Mouse (Mus musculus) testis, adult 2 months (tissue): ENCODE measurements around the gene Hyou1. TPM values are rescaled to one million over a fixed set of nuclear protein-coding genes. Genes with fewer than 3 reads are reported as not detected.

Experiments used
- H3K27ac ChIP-seq: fragments of 200-500 bp; 2 replicates; pipeline ENCODE4 v1.5.1; 2012; ENCODE audit warnings: low read depth, low read length; ENCODE audit not compliant: control insufficient read depth, insufficient read depth
- H3K27me3 ChIP-seq: fragments of 200-500 bp; 2 replicates; pipeline ENCODE4 v1.6.1; 2012; ENCODE audit warnings: mild to moderate bottlenecking, low read length, moderate library complexity; ENCODE audit not compliant: control insufficient read depth, insufficient read depth
- H3K36me3 ChIP-seq: fragments of 200-500 bp; 2 replicates; pipeline ENCODE4 v1.6.1; 2012; ENCODE audit warnings: mild to moderate bottlenecking, low read length; ENCODE audit not compliant: control insufficient read depth, insufficient read depth
- H3K4me1 ChIP-seq: fragments of 200-500 bp; 2 replicates; pipeline ENCODE4 v1.6.1; 2012; ENCODE audit warnings: low read length; ENCODE audit not compliant: control insufficient read depth, insufficient read depth
- H3K4me3 ChIP-seq: fragments of 200-500 bp; 2 replicates; pipeline ENCODE4 v1.5.1; 2012; ENCODE audit warnings: low read depth, mild to moderate bottlenecking, low read length, moderate library complexity, mixed read lengths; ENCODE audit not compliant: control insufficient read depth
- CTCF ChIP-seq: fragments of 200-500 bp; IDR thresholded peaks from 2 replicates; pipeline ENCODE4 v1.5.1; 2012; ENCODE audit warnings: low read depth, mild to moderate bottlenecking, inconsistent platforms, low read length, moderate library complexity; ENCODE audit not compliant: control insufficient read depth, insufficient read depth, insufficient replicate concordance
- POLR2A ChIP-seq: fragments of 200-500 bp; IDR thresholded peaks from 2 replicates; pipeline ENCODE4 v1.6.1; 2012; ENCODE audit warnings: low read depth, mild to moderate bottlenecking, inconsistent platforms, low read length, moderate library complexity; ENCODE audit not compliant: control insufficient read depth
- polyA plus RNA-seq: library from polyadenylated mRNA; depleted of rRNA; stranded (reverse); fragments of >200 nt; gene quantifications from 2 replicates; pipeline ENCODE4 v1.2.3, GENCODE M21; 2012

The Hyou1 gene
- polyA plus RNA-seq, 1 experiment, result 99.9 TPM

DNA sequence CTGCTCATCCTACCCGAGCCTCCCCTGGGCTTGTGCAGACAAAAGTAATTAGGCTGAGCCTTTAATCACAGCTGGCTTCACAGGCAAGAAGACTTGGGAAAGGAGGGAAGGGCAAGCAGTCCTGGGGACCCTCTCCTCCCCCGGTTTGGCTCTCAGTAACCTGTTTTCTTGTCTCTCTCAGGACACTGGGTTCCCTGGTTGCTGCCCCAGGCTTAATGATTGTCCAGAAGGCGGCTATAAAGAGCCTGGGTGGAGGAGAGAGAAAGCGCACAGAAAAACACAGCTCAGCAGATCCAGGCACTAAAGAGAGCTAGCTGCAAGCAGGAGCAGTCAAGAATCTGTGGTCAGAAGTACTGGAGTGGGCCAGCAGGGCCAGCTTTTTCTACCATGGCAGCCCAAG is 18.8 kb downstream of the Hyou1 start:
- H3K27ac ChIP-seq, result peak overlapping the region; percentile 51; the same call in 1 of the 2 replicates
- H3K27me3 ChIP-seq, result no peaks in the 10 kb centered on the region
- H3K36me3 ChIP-seq, result peaks cover 3% of the 10 kb centered on the region
- peak overlapping the region; percentile 56 for H3K4me3 ChIP-seq
- TF ChIP-seq CTCF (no peak), POLR2A (no peak)
- peaks cover 3% of the 10 kb centered on the region; the same call in 1 of the 2 replicates for H3K4me1 ChIP-seq

DNA sequence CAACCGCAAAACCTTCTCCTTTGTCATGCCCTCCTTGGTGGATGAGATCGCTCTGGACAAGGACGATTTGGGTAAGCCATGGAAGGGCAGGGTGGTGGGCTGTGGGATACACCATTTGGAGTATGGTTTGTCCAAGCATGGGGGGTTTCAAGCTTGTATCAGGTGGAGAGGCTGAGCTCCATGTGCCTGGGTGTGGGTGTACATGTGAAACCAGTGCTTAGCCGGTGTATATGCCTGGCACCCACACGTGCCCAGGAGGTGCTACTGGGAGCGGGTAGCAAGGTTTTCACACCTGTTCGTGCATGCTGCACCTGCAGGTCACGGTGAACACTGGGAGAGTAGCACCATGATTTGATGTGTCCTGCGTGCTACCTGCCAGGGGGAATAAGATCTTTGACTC is 19.3 kb downstream of the Hyou1 start:
- Histone ChIP-seq H3K4me1 (peaks cover 3% of the 10 kb centered on the region; the same call in 1 of the 2 replicates), H3K27ac (peak overlapping the region; percentile 51; the same call in 1 of the 2 replicates), H3K4me3 (peak overlapping the region; percentile 56), H3K36me3 (peaks cover 3% of the 10 kb centered on the region), H3K27me3 (no peaks in the 10 kb centered on the region)
- TF ChIP-seq POLR2A (no peak), CTCF (no peak)

- Histone ChIP-seq H3K27ac (no peak overlapping the region), H3K4me1 (peaks cover 3% of the 10 kb centered on the region; the same call in 1 of the 2 replicates), H3K4me3 (peak overlapping the region; percentile 26), H3K36me3 (peaks cover 3% of the 10 kb centered on the region), H3K27me3 (no peaks in the 10 kb centered on the region)
- TF ChIP-seq CTCF (no peak), POLR2A (no peak)
Observed at GRCm38 (mm10) chr9:44399114-44399794, 20.0 kb downstream of the Hyou1 start.

GRCm38 (mm10) chr9:44399795-44400114 is 20.5 kb downstream of the Hyou1 start:
- H3K4me3 ChIP-seq, result no peak overlapping the region
- peaks cover 3% of the 10 kb centered on the region; the same call in 1 of the 2 replicates for H3K4me1 ChIP-seq
- no peak overlapping the region for H3K27ac ChIP-seq
- peaks cover 3% of the 10 kb centered on the region for H3K36me3 ChIP-seq
- TF ChIP-seq POLR2A, result no peak
- no peak for TF ChIP-seq CTCF
- H3K27me3 ChIP-seq, result no peaks in the 10 kb centered on the region

GRCm38 (mm10) chr9:44401081-44401480 is 21.8 kb downstream of the Hyou1 start:
- H3K27ac ChIP-seq, result no peak overlapping the region
- H3K4me3 ChIP-seq, result no peak overlapping the region
- peaks cover 3% of the 10 kb centered on the region; the same call in 1 of the 2 replicates for H3K4me1 ChIP-seq
- TF ChIP-seq POLR2A (no peak), CTCF (no peak)
- H3K36me3 ChIP-seq, result peaks cover 3% of the 10 kb centered on the region
- H3K27me3 ChIP-seq, result no peaks in the 10 kb centered on the region

- TF ChIP-seq POLR2A (no peak), CTCF (no peak)
- H3K36me3 ChIP-seq, result peaks cover 3% of the 10 kb centered on the region
- H3K27me3 ChIP-seq, result no peaks in the 10 kb centered on the region
- H3K4me1 ChIP-seq, result no peaks in the 10 kb centered on the region
- H3K27ac ChIP-seq, result no peak overlapping the region
- H3K4me3 ChIP-seq, result no peak overlapping the region
Observed at GRCm38 (mm10) chr9:44405011-44405410, 25.7 kb downstream of the Hyou1 start.

- Histone ChIP-seq H3K4me3 (peak within 1 kb of the TSS; percentile 97), H3K27me3 (no peaks in the 10 kb centered on the region), H3K36me3 (peaks cover 2% of the 10 kb centered on the region), H3K27ac (peak within 1 kb of the TSS; percentile 97), H3K4me1 (no peaks in the 10 kb centered on the region)
- TF ChIP-seq CTCF (no peak), POLR2A (peak; percentile 63; the same call in 1 of the 2 replicates)
Observed at GRCm38 (mm10) chr9:44406906-44407751, 27.8 kb downstream of the Hyou1 start, which contains the start of the genes Rps25 and Trappc4. Gene Rps25 (plus strand): TSS chr9:44407139. Gene Trappc4 (minus strand): TSS chr9:44407600.
